Mouse (Mus musculus): ENCODE results near the gene Tcf7l1.

DNA sequence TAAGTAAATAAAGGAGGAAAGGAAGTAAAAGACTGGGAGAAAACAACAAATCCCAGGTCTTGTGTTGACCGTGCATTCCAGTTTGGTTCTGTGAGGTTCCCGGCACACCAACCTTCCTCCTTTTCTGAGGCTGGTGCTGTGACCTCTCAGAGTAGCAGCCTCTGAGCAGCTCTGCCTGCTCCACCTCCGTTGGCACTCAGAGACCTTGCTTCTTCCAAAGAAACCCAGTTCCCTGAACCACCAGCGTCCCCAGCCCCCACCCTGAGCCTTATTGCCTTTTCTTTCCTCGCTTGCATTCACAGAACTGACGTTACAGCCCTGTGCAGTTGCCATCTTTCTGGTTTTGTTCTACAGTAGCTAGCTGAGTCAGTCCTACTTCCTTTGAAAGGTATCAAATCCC, 188.8 kb downstream of the Tcf7l1 start:
- TF ChIP-seq POLR2A (IDR thresholded peaks at IDR 0.05; ENCODE audit: control insufficient read depth, extremely low read depth, insufficient read depth, low read length, poor library complexity) (no peak), CTCF (IDR thresholded peaks at IDR 0.05; ENCODE audit: borderline replicate concordance, control insufficient read depth, extremely low read depth, insufficient read depth, low read length, poor library complexity) (no peak)

Data from thymus, adult 2 months (tissue).